Mouse (Mus musculus) lung, embryonic 16.5 days (tissue): ENCODE measurements around the gene Csrp3. TPM values are rescaled to one million over a fixed set of nuclear protein-coding genes. Genes with fewer than 3 reads are reported as not detected.

Source experiments
- ATAC-seq: fragments of 200-750 bp; cut with Nextera tagmentation; 2 replicates; pipeline ENCODE4 v1.8.0; 2017; ENCODE audit warnings: low read depth, mild to moderate bottlenecking, moderate library complexity
- H3K27ac ChIP-seq: fragments of 300-500 bp; sonication (generic); 2 replicates; pipeline ENCODE4 v1.5.1; 2014; ENCODE audit warnings: mild to moderate bottlenecking, control low read depth, low read length
- H3K27me3 ChIP-seq: fragments of 300-500 bp; sonication (generic); 2 replicates; pipeline ENCODE4 v1.6.1; 2014; ENCODE audit warnings: low read depth, low read length, mixed read lengths; ENCODE audit not compliant: control insufficient read depth, insufficient read depth
- H3K36me3 ChIP-seq: fragments of 300-500 bp; sonication (generic); 2 replicates; pipeline ENCODE4 v1.6.1; 2014; ENCODE audit warnings: low read length; ENCODE audit not compliant: control insufficient read depth, insufficient read depth
- H3K4me1 ChIP-seq: fragments of 300-500 bp; sonication (generic); replicated peaks from 2 replicates; pipeline ENCODE4 v1.6.1; 2014; ENCODE audit warnings: low read length, mixed read lengths; ENCODE audit not compliant: control insufficient read depth, insufficient read depth
- H3K4me2 ChIP-seq: fragments of 300-500 bp; sonication (generic); 2 replicates; pipeline ENCODE4 v1.6.1; 2014; ENCODE audit warnings: low read depth, low read length, control low read depth
- H3K4me3 ChIP-seq: fragments of 300-500 bp; sonication (generic); 2 replicates; pipeline ENCODE4 v1.5.1; 2014; ENCODE audit warnings: mild to moderate bottlenecking, low read length, control low read depth
- H3K9ac ChIP-seq: fragments of 300-500 bp; sonication (generic); 2 replicates; pipeline ENCODE4 v1.6.1; 2014; ENCODE audit warnings: low read length, control low read depth
- H3K9me3 ChIP-seq: fragments of 300-500 bp; sonication (generic); 2 replicates; pipeline ENCODE4 v1.6.1; 2016; ENCODE audit warnings: low read length; ENCODE audit not compliant: control insufficient read depth
- WGBS: fragments of 180-500 bp; shearing (Covaris S2); extraction: QIAGEN DNeasy Blood & Tissue Kit; methylation state at CpG from one replicate; pipeline ENCODE4 v1.1.7; 2014; 5-methylcytosine and 5-hydroxymethylcytosine counted together
- polyA plus RNA-seq: library from polyadenylated mRNA; unstranded; fragments of >200 nt; fragmentation: Nextera tagmentation; extraction: Ambion mirVana; gene quantifications from 2 replicates; pipeline ENCODE4 v1.2.1, GENCODE M21; 2015

Gene Csrp3
- polyA plus RNA-seq, 1 experiment from 2014 or later = 71.6 TPM

GRCm38 (mm10) chr7:48875096-48875495 lies 27.3 kb upstream of the Csrp3 start:
- Histone ChIP-seq H3K27me3 (no peaks in the 10 kb centered on the region), H3K4me1 (peaks cover 14% of the 10 kb centered on the region), H3K36me3 (peaks cover 63% of the 10 kb centered on the region), H3K9me3 (no peaks in the 10 kb centered on the region), H3K27ac (no peak overlapping the region), H3K4me2 (no peak overlapping the region), H3K9ac (no peak overlapping the region), H3K4me3 (no peak overlapping the region)
- WGBS = 91% methylated on average over 14 of the region's 14 CpGs
- no peak for ATAC-seq

GRCm38 (mm10) chr7:48871292-48871691 lies 23.5 kb upstream of the Csrp3 start:
- Histone ChIP-seq H3K4me1 (no peaks in the 10 kb centered on the region), H3K9ac (no peak overlapping the region), H3K9me3 (no peaks in the 10 kb centered on the region), H3K4me2 (no peak overlapping the region), H3K36me3 (peaks cover 87% of the 10 kb centered on the region), H3K27me3 (no peaks in the 10 kb centered on the region), H3K27ac (no peak overlapping the region), H3K4me3 (no peak overlapping the region)
- ATAC-seq = no peak
- 92% methylated on average over 11 of the region's 11 CpGs for WGBS

GRCm38 (mm10) chr7:48870579-48871180 lies 22.8 kb upstream of the Csrp3 start:
- 92% methylated on average over 21 of the region's 21 CpGs for WGBS

GRCm38 (mm10) chr7:48870144-48870543 lies 22.3 kb upstream of the Csrp3 start:
- peaks cover 85% of the 10 kb centered on the region for H3K36me3 ChIP-seq

More at GRCm38 (mm10) chr7:48870579-48871180, 22.8 kb upstream of the Csrp3 start:
- peaks cover 88% of the 10 kb centered on the region for H3K36me3 ChIP-seq
- no peak overlapping the region for H3K4me3 ChIP-seq
- no peaks in the 10 kb centered on the region for H3K4me1 ChIP-seq
- no peak for ATAC-seq
- no peak overlapping the region for H3K9ac ChIP-seq
- H3K27ac ChIP-seq = no peak overlapping the region
- no peak overlapping the region for H3K4me2 ChIP-seq
- H3K27me3 ChIP-seq = no peaks in the 10 kb centered on the region
- H3K9me3 ChIP-seq = no peaks in the 10 kb centered on the region

GRCm38 (mm10) chr7:48867576-48867975 lies 19.7 kb upstream of the Csrp3 start:
- Histone ChIP-seq H3K36me3 (peaks cover 68% of the 10 kb centered on the region), H3K9me3 (no peaks in the 10 kb centered on the region), H3K27ac (no peak overlapping the region), H3K9ac (no peak overlapping the region), H3K4me3 (no peak overlapping the region), H3K4me2 (no peak overlapping the region), H3K27me3 (no peaks in the 10 kb centered on the region), H3K4me1 (no peaks in the 10 kb centered on the region)
- WGBS = 88% methylated on average over 18 of the region's 18 CpGs
- no peak for ATAC-seq

More at GRCm38 (mm10) chr7:48870144-48870543, 22.3 kb upstream of the Csrp3 start:
- no peak overlapping the region for H3K9ac ChIP-seq
- no peak for ATAC-seq
- 89% methylated on average over 6 of the region's 6 CpGs for WGBS
- H3K4me3 ChIP-seq = no peak overlapping the region
- H3K4me1 ChIP-seq = no peaks in the 10 kb centered on the region
- H3K27me3 ChIP-seq = no peaks in the 10 kb centered on the region
- H3K4me2 ChIP-seq = no peak overlapping the region
- no peak overlapping the region for H3K27ac ChIP-seq
- H3K9me3 ChIP-seq = no peaks in the 10 kb centered on the region

- no peak overlapping the region for H3K27ac ChIP-seq
- H3K36me3 ChIP-seq = peaks cover 41% of the 10 kb centered on the region
These were observed 17.0 kb upstream of the Csrp3 start for GRCm38 (mm10) chr7:48864671-48865458.

GRCm38 (mm10) chr7:48864199-48864598 lies 16.4 kb upstream of the Csrp3 start:
- H3K36me3 ChIP-seq = peaks cover 34% of the 10 kb centered on the region

More at GRCm38 (mm10) chr7:48864671-48865458, 17.0 kb upstream of the Csrp3 start:
- Histone ChIP-seq H3K9me3 (no peaks in the 10 kb centered on the region), H3K4me3 (no peak overlapping the region), H3K9ac (no peak overlapping the region), H3K27me3 (no peaks in the 10 kb centered on the region), H3K4me1 (no peaks in the 10 kb centered on the region), H3K4me2 (no peak overlapping the region)
- 84% methylated on average over 9 of the region's 9 CpGs for WGBS
- no peak for ATAC-seq

GRCm38 (mm10) chr7:48861796-48862195 lies 14.0 kb upstream of the Csrp3 start:
- ATAC-seq = no peak
- H3K4me3 ChIP-seq = no peak overlapping the region
- H3K4me1 ChIP-seq = no peaks in the 10 kb centered on the region
- peaks cover 11% of the 10 kb centered on the region for H3K36me3 ChIP-seq
- no peaks in the 10 kb centered on the region for H3K27me3 ChIP-seq
- H3K4me2 ChIP-seq = no peak overlapping the region
- H3K27ac ChIP-seq = no peak overlapping the region
- WGBS = 83% methylated on average over 4 of the region's 4 CpGs
- H3K9me3 ChIP-seq = no peaks in the 10 kb centered on the region
- H3K9ac ChIP-seq = no peak overlapping the region

More at GRCm38 (mm10) chr7:48864199-48864598, 16.4 kb upstream of the Csrp3 start:
- Histone ChIP-seq H3K4me2 (no peak overlapping the region), H3K9ac (no peak overlapping the region), H3K4me3 (no peak overlapping the region), H3K4me1 (no peaks in the 10 kb centered on the region), H3K27me3 (no peaks in the 10 kb centered on the region), H3K27ac (no peak overlapping the region), H3K9me3 (no peaks in the 10 kb centered on the region)
- ATAC-seq = no peak

- Histone ChIP-seq H3K27me3 (no peaks in the 10 kb centered on the region), H3K4me2 (no peak overlapping the region), H3K36me3 (peaks cover 4% of the 10 kb centered on the region), H3K9ac (no peak overlapping the region), H3K9me3 (no peaks in the 10 kb centered on the region), H3K27ac (no peak overlapping the region), H3K4me1 (no peaks in the 10 kb centered on the region), H3K4me3 (no peak overlapping the region)
- ATAC-seq = no peak
- WGBS = 57% methylated on average over 1 of the region's 1 CpGs
These were observed 13.1 kb upstream of the Csrp3 start for GRCm38 (mm10) chr7:48860948-48861347.
